ENCODE assay signal across 8 mouse cellular contexts in the genomic region with DNA sequence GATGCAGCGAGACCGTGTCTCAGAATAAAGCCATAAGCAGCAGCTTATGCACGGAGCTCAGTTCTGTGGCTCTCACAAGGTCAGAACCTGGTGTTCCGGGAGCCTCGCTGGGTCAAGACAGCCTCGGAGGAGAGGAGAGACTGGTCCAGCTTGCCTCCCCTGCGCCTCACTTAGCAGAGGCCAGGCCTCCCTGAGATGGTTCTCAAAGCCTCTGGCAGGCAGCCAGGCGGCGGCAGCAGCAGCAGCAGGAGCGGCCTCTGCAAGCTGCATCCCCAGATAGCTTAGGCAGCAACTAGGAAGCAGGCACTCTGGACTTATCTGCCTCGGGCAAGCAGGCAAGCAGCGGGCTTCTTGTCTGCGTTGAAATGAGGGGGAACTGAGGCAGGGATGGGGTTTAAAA. TPM values are rescaled to one million over a fixed set of nuclear protein-coding genes. Genes with fewer than 3 reads are reported as not detected.
DNase-seq lines count a peak whose midpoint lies in the region; ATAC-seq and TF ChIP-seq lines count a peak whose summit lies in the region.

No protein-coding gene starts in this region.

- DNase-seq in lung, adult 2 months: peak; percentile 66
- DNase-seq in lung, postnatal 25 days (ENCODE audit: low spot score): no peak
- peak; percentile 86 for DNase-seq in kidney, adult 18-20 months
- peak; percentile 96 for DNase-seq in liver
- peak; percentile 21 to 28 for DNase-seq in natural killer cell, adult 2 months (ENCODE audit: low spot score in 2 of 2)

- peak; percentile 58 for ATAC-seq in common myeloid progenitor, adult 5-6 weeks (replicated peaks; ENCODE audit: low read depth, poor library complexity, severe bottlenecking)
- peak; percentile 10; the same call in 1 of the 2 replicates for ATAC-seq in granulocyte monocyte progenitor cell, adult 5-6 weeks (replicated peaks; ENCODE audit: poor library complexity, severe bottlenecking)
- peak; percentile 41 for ATAC-seq in stomach, embryonic 16.5 days (ENCODE audit: insufficient read depth, low FRiP score)

- 28% methylated on average over 13 of the region's 13 CpGs for WGBS in lung, adult 2 months
- WGBS in stomach, embryonic 16.5 days: 10% methylated on average over 13 of the region's 13 CpGs

- peak overlapping the region; percentile 70 for H3K9ac ChIP-seq in stomach, embryonic 16.5 days (ENCODE audit: low read length)

- H3K4me3 ChIP-seq in lung, adult 2 months (replicated peaks; ENCODE audit: extremely low read depth, low read depth, low read length): no peak overlapping the region
- no peak overlapping the region for H3K4me3 ChIP-seq in stomach, embryonic 16.5 days (replicated peaks; ENCODE audit: low read length)

- TF ChIP-seq CTCF in lung, adult 2 months (IDR thresholded peaks at IDR 0.05; ENCODE audit: insufficient read depth, low read length): no peak

- H3K27me3 ChIP-seq in stomach, embryonic 16.5 days (ENCODE audit: control insufficient read depth, insufficient read depth, low read length): no peaks in the 10 kb centered on the region

- H3K36me3 ChIP-seq in stomach, embryonic 16.5 days (ENCODE audit: control insufficient read depth, insufficient read depth, low read length): no peaks in the 10 kb centered on the region

- no peak overlapping the region; the same call in 1 of the 2 replicates for H3K4me2 ChIP-seq in stomach, embryonic 16.5 days (ENCODE audit: low read depth, low read length)

- peaks cover 42% of the 10 kb centered on the region for H3K4me1 ChIP-seq in lung, adult 2 months (ENCODE audit: control insufficient read depth, insufficient read depth, low read length)
- H3K4me1 ChIP-seq in stomach, embryonic 16.5 days (ENCODE audit: control insufficient read depth, insufficient read depth, low read length): peaks cover 58% of the 10 kb centered on the region

- peak overlapping the region; percentile 100 for H3K27ac ChIP-seq in stomach, embryonic 16.5 days (ENCODE audit: low read length)

- H3K9me3 ChIP-seq in stomach, embryonic 16.5 days (replicated peaks; ENCODE audit: control insufficient read depth, low read length): no peaks in the 10 kb centered on the region

- no peak for TF ChIP-seq POLR2A in lung, adult 2 months (IDR thresholded peaks at IDR 0.05; ENCODE audit: borderline replicate concordance, extremely low read depth, low read depth, low read length)

RNA-seq across cellular contexts. Expression of a gene that starts 10.4 kb away (rescaled TPM):
- 25.3 and 29.8 TPM in 2 replicates for polyA plus RNA-seq in lung, adult 2 months (2012; rRNA removed)
- total RNA-seq in common myeloid progenitor, adult 5-6 weeks (2017): 34.6 and 55.9 TPM in 2 replicates
- 53.0 and 58.3 TPM in 2 replicates for total RNA-seq in granulocyte monocyte progenitor cell, adult 5-6 weeks (2014; fragmentation: Nextera tagmentation)
- total RNA-seq in granulocyte monocyte progenitor cell, adult 5-6 weeks (2017): 32.2 and 33.7 TPM in 2 replicates
- 45.1 and 45.3 TPM in 2 replicates for polyA plus RNA-seq in stomach, embryonic 16.5 days (2015; fragmentation: Nextera tagmentation; extraction: Ambion mirVana)
